Mouse (Mus musculus) megakaryocyte, embryonic 14.5 days (primary cell): ENCODE data around the gene Gm45837. TPM values are rescaled to one million over a fixed set of nuclear protein-coding genes. Genes with fewer than 3 reads are reported as not detected.
"Not testable (repeated sequence)": the region's sequence is repeated elsewhere in the genome, so short reads cannot be mapped to it uniquely, and the experiment has no call there.

Experiments
- H3K27me3 ChIP-seq: replicated peaks from 2 replicates; pipeline ENCODE3; 2012; ENCODE audit warnings: inconsistent platforms
- H3K36me3 ChIP-seq: replicated peaks from 2 replicates; pipeline ENCODE3; 2012; ENCODE audit warnings: low read length, inconsistent platforms, mixed read lengths
- H3K4me1 ChIP-seq: 2 replicates; pipeline ENCODE4 v1.6.1; 2012; ENCODE audit warnings: inconsistent platforms
- H3K4me3 ChIP-seq: replicated peaks from 2 replicates; pipeline ENCODE3; 2012; ENCODE audit warnings: moderate library complexity, mild to moderate bottlenecking, inconsistent platforms
- H3K9me3 ChIP-seq: 2 replicates; pipeline ENCODE4 v1.6.1; 2012; ENCODE audit warnings: inconsistent platforms
- FLI1 ChIP-seq: IDR thresholded peaks from 2 replicates; pipeline ENCODE4 v1.6.1; 2012; ENCODE audit warnings: low read length, inconsistent platforms, mixed read lengths
- GATA1 ChIP-seq: IDR thresholded peaks from 3 replicates; pipeline ENCODE4 v1.6.1; 2012; ENCODE audit warnings: mixed read lengths, low read length, inconsistent platforms, borderline replicate concordance
- polyA plus RNA-seq: library from polyadenylated mRNA; stranded (reverse); fragments of >175 nt; gene quantifications from 2 replicates; pipeline ENCODE4 v1.2.3, GENCODE M21; 2012; ENCODE audit warnings: low replicate concordance; ENCODE audit not compliant: insufficient read depth

Gm45837 gene
- polyA plus RNA-seq, 1 experiment, result 1.4 TPM

GRCm38 (mm10) chr7:101537541-101537940 lies 126.9 kb downstream of the Gm45837 start:
- Histone ChIP-seq H3K27me3 (peaks cover 25% of the 10 kb centered on the region), H3K4me1 (peaks cover 18% of the 10 kb centered on the region), H3K36me3 (no peaks in the 10 kb centered on the region), H3K9me3 (no peaks in the 10 kb centered on the region), H3K4me3 (peak overlapping the region; percentile 56)
- TF ChIP-seq GATA1 (no peak), FLI1 (no peak)

GRCm38 (mm10) chr7:101538141-101538933 lies 127.7 kb downstream of the Gm45837 start:
- H3K4me3 ChIP-seq, result peak overlapping the region; percentile 82
- H3K27me3 ChIP-seq, result peaks cover 19% of the 10 kb centered on the region
- peaks cover 19% of the 10 kb centered on the region for H3K4me1 ChIP-seq
- TF ChIP-seq FLI1 (no peak), GATA1 (no peak)
- no peaks in the 10 kb centered on the region for H3K36me3 ChIP-seq
- no peaks in the 10 kb centered on the region for H3K9me3 ChIP-seq

GRCm38 (mm10) chr7:101539774-101540173 lies 129.1 kb downstream of the Gm45837 start:
- Histone ChIP-seq H3K4me3 (no peak overlapping the region), H3K4me1 (peaks cover 22% of the 10 kb centered on the region), H3K9me3 (no peaks in the 10 kb centered on the region), H3K36me3 (no peaks in the 10 kb centered on the region), H3K27me3 (peaks cover 18% of the 10 kb centered on the region)
- no peak for TF ChIP-seq FLI1
- TF ChIP-seq GATA1, result no peak

- Histone ChIP-seq H3K4me3 (no peak overlapping the region), H3K4me1 (peaks cover 22% of the 10 kb centered on the region), H3K36me3 (no peaks in the 10 kb centered on the region), H3K9me3 (no peaks in the 10 kb centered on the region), H3K27me3 (peaks cover 14% of the 10 kb centered on the region)
- no peak for TF ChIP-seq GATA1
- TF ChIP-seq FLI1, result no peak
Measured at GRCm38 (mm10) chr7:101540684-101541083, 130.0 kb downstream of the Gm45837 start.

- Histone ChIP-seq H3K27me3 (peaks cover 14% of the 10 kb centered on the region), H3K4me3 (no peak overlapping the region), H3K36me3 (no peaks in the 10 kb centered on the region), H3K4me1 (peaks cover 22% of the 10 kb centered on the region), H3K9me3 (no peaks in the 10 kb centered on the region)
- TF ChIP-seq FLI1, result no peak
- no peak for TF ChIP-seq GATA1
Measured at GRCm38 (mm10) chr7:101541132-101541531, 130.4 kb downstream of the Gm45837 start.

GRCm38 (mm10) chr7:101541734-101542133 lies 131.0 kb downstream of the Gm45837 start:
- TF ChIP-seq GATA1 (no peak), FLI1 (no peak)
- H3K9me3 ChIP-seq, result no peaks in the 10 kb centered on the region
- peaks cover 22% of the 10 kb centered on the region for H3K4me1 ChIP-seq
- H3K4me3 ChIP-seq, result no peak overlapping the region
- H3K36me3 ChIP-seq, result no peaks in the 10 kb centered on the region
- peaks cover 17% of the 10 kb centered on the region for H3K27me3 ChIP-seq

GRCm38 (mm10) chr7:101547651-101548050 lies 137.0 kb downstream of the Gm45837 start:
- Histone ChIP-seq H3K4me1 (peaks cover 4% of the 10 kb centered on the region), H3K9me3 (no peaks in the 10 kb centered on the region), H3K27me3 (peaks cover 21% of the 10 kb centered on the region), H3K36me3 (no peaks in the 10 kb centered on the region), H3K4me3 (no peak overlapping the region)
- TF ChIP-seq GATA1 (no peak), FLI1 (no peak)

GRCm38 (mm10) chr7:101549266-101549665 lies 138.6 kb downstream of the Gm45837 start:
- TF ChIP-seq GATA1 (no peak), FLI1 (no peak)
- H3K27me3 ChIP-seq, result peaks cover 12% of the 10 kb centered on the region
- no peaks in the 10 kb centered on the region for H3K9me3 ChIP-seq
- no peaks in the 10 kb centered on the region for H3K4me1 ChIP-seq
- H3K4me3 ChIP-seq, result no peak overlapping the region
- no peaks in the 10 kb centered on the region for H3K36me3 ChIP-seq

- H3K4me3 ChIP-seq, result no peak overlapping the region
Measured at GRCm38 (mm10) chr7:101550686-101551485, 140.2 kb downstream of the Gm45837 start.

GRCm38 (mm10) chr7:101551530-101551929 lies 140.8 kb downstream of the Gm45837 start:
- peaks cover 7% of the 10 kb centered on the region for H3K27me3 ChIP-seq
- no peaks in the 10 kb centered on the region for H3K9me3 ChIP-seq
- no peak overlapping the region for H3K4me3 ChIP-seq
- H3K4me1 ChIP-seq, result no peaks in the 10 kb centered on the region
- TF ChIP-seq GATA1 (no peak), FLI1 (no peak)
- H3K36me3 ChIP-seq, result no peaks in the 10 kb centered on the region

More at GRCm38 (mm10) chr7:101550686-101551485, 140.2 kb downstream of the Gm45837 start:
- no peaks in the 10 kb centered on the region for H3K36me3 ChIP-seq
- no peak for TF ChIP-seq FLI1
- no peak for TF ChIP-seq GATA1
- no peaks in the 10 kb centered on the region for H3K4me1 ChIP-seq
- peaks cover 9% of the 10 kb centered on the region for H3K27me3 ChIP-seq
- no peaks in the 10 kb centered on the region for H3K9me3 ChIP-seq

- H3K36me3 ChIP-seq, H3K27me3 ChIP-seq, H3K4me3 ChIP-seq, H3K9me3 ChIP-seq, H3K4me1 ChIP-seq: not testable (repeated sequence)
Measured at GRCm38 (mm10) chr7:101555473-101555872, 144.8 kb downstream of the Gm45837 start.
